Mouse (Mus musculus) hindbrain, embryonic 10.5 days (tissue): ENCODE measurements at regions not wholly inside any gene's neighbourhood (a gene's known extent, or its start where the extent isn't known, plus 50 kb on each side); places are given as distances from the start of the nearest gene placed in this dataset.

Source experiments
- DNase-seq: peaks from one replicate; pipeline ENCODE4 v3.0.0-alpha.2; 2017; ENCODE audit warnings: low spot score
- H3K27ac ChIP-seq: fragments of 300-500 bp; sonication (generic); 2 replicates; pipeline ENCODE4 v1.5.1; 2016; ENCODE audit warnings: mild to moderate bottlenecking, moderate library complexity
- H3K27me3 ChIP-seq: fragments of 300-500 bp; sonication (generic); 2 replicates; pipeline ENCODE4 v1.6.1; 2016; ENCODE audit warnings: mild to moderate bottlenecking; ENCODE audit not compliant: poor library complexity, insufficient read depth, severe bottlenecking
- H3K36me3 ChIP-seq: fragments of 300-500 bp; sonication (generic); 2 replicates; pipeline ENCODE4 v1.6.1; 2016; ENCODE audit warnings: mild to moderate bottlenecking, moderate library complexity
- H3K4me1 ChIP-seq: fragments of 300-500 bp; sonication (generic); replicated peaks from 2 replicates; pipeline ENCODE4 v1.6.1; 2016; ENCODE audit warnings: mild to moderate bottlenecking
- H3K4me3 ChIP-seq: fragments of 300-500 bp; sonication (generic); 2 replicates; pipeline ENCODE4 v1.5.1; 2016; ENCODE audit warnings: mild to moderate bottlenecking, moderate library complexity
- H3K9me3 ChIP-seq: fragments of 300-500 bp; sonication (generic); 2 replicates; pipeline ENCODE4 v1.6.1; 2016; ENCODE audit warnings: mild to moderate bottlenecking, moderate library complexity
- WGBS: fragments of 180-500 bp; shearing (Covaris S2); methylation state at CpG from one replicate; pipeline ENCODE4 v1.1.7; 2016; 5-methylcytosine and 5-hydroxymethylcytosine counted together

DNA sequence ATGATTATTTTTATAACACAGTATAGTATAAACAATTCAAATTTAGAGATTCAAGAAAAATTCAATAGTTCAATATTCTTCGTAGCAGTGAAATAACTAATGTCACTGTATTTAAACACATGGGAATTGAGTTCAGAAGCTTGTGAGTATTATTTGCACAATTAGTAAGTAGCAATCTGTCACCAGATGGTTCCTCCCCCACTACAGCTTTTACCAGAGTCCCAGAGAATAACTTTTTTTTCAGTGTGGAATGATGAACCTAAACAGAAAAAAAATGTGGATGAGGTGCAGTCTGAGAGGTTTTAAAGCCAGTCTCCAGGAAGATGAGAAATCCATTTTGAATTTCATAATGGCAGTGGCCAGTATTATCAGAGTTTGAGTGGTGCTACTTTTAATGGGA lies 414.9 kb upstream of the C9orf72 start:
- Histone ChIP-seq H3K9me3 (no peaks in the 10 kb centered on the region), H3K4me3 (no peak overlapping the region), H3K27ac (no peak overlapping the region), H3K27me3 (no peaks in the 10 kb centered on the region), H3K4me1 (no peaks in the 10 kb centered on the region), H3K36me3 (no peaks in the 10 kb centered on the region)
- 79% methylated on average over 1 of the region's 1 CpGs for WGBS
- DNase-seq, result no peak

DNA sequence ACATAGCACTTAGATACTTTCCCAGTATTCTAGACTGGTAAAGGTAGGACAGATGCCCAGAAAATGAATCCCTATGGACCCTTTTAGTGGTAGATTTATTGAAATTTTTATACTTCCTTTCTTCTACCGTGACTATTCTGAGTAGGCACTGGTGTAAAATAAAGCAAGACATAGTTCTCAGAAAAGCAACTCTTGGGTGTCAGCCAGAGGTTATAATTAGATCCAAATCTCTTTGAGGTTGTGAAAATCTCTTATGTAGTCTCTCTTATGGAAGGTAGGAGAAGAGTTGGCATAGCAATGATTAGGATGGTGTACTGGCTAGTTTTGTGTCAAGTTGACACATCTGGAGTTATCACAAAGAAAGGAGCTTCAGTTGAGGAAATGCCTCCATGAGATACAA lies 380.2 kb upstream of the C9orf72 start:
- H3K4me3 ChIP-seq, result no peak overlapping the region
- 82% methylated on average over 1 of the region's 1 CpGs for WGBS

DNA sequence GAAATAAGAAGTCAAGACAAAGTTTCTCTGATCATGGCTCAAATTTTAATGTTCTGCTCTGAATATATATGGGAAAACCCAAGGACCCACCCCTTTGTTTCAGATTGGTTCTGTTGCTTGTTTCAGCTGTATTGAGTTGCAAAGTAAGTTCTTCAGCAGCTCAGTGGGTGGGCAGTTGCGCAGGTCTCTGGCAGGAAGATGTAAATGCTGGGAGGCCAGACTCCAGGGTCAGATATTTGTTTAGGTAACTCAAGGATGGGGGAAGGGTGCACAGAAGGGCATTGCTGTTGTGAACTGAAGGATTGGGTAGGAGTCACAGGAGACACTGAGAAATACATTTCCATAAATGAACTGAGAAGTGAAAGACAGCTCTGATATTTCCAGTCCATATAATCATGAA lies 352.1 kb upstream of the C9orf72 start:
- Histone ChIP-seq H3K4me3 (no peak overlapping the region), H3K4me1 (no peaks in the 10 kb centered on the region), H3K36me3 (no peaks in the 10 kb centered on the region), H3K27ac (no peak overlapping the region), H3K27me3 (no peaks in the 10 kb centered on the region), H3K9me3 (peaks cover 13% of the 10 kb centered on the region; the same call in 1 of the 2 replicates)
- DNase-seq, result no peak
- 65% methylated on average over 1 of the region's 1 CpGs for WGBS

More for the DNA sequence above, 380.2 kb upstream of the C9orf72 start:
- Histone ChIP-seq H3K27me3 (no peaks in the 10 kb centered on the region), H3K9me3 (no peaks in the 10 kb centered on the region), H3K36me3 (no peaks in the 10 kb centered on the region), H3K27ac (no peak overlapping the region), H3K4me1 (no peaks in the 10 kb centered on the region)
- DNase-seq, result no peak

DNA sequence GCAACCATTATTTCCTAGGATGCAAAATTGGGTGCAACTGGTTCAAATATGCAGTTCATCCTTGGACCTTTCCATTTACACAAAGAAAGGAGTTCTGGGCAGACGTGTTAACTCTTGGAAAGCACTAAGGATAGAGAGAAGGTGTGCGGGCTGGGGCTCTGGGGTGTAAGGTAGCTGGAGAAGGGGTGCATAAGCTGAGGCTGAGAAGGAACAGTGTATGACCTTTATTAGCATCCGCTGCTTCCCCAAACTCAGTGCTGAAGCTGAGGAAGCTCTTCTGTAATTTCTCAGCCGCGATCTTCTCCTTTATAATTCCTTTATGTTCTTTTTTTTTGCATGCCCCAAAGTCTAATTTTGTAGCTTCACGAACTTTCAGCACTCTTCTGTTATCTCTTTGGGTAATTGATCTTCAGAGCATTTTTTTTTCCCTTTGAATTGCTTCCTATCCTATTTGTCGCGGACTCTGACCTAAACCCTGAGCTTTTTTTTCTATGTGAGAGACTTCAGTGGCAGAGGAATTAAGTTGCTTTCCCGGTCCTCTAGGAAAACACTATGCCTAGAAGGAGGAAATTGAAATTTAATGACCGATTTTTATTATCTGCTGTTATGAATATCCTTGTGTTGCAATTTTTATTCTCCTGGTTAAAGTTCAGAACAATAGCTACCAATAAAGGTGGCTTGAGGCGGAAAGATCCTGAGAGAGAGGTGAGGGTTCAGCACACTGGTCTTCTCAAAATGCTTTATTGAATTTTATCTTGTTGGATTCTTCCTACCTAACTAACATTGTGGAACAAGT lies 349.4 kb upstream of the C9orf72 start:
- H3K27me3 ChIP-seq, result no peaks in the 10 kb centered on the region
- no peak overlapping the region for H3K27ac ChIP-seq
- H3K4me1 ChIP-seq, result peaks cover 10% of the 10 kb centered on the region; the same call in 1 of the 2 replicates
- H3K4me3 ChIP-seq, result no peak overlapping the region
- H3K9me3 ChIP-seq, result peaks cover 13% of the 10 kb centered on the region; the same call in 1 of the 2 replicates
- DNase-seq, result no peak
- WGBS, result 91% methylated on average over 11 of the region's 11 CpGs
- no peaks in the 10 kb centered on the region for H3K36me3 ChIP-seq

DNA sequence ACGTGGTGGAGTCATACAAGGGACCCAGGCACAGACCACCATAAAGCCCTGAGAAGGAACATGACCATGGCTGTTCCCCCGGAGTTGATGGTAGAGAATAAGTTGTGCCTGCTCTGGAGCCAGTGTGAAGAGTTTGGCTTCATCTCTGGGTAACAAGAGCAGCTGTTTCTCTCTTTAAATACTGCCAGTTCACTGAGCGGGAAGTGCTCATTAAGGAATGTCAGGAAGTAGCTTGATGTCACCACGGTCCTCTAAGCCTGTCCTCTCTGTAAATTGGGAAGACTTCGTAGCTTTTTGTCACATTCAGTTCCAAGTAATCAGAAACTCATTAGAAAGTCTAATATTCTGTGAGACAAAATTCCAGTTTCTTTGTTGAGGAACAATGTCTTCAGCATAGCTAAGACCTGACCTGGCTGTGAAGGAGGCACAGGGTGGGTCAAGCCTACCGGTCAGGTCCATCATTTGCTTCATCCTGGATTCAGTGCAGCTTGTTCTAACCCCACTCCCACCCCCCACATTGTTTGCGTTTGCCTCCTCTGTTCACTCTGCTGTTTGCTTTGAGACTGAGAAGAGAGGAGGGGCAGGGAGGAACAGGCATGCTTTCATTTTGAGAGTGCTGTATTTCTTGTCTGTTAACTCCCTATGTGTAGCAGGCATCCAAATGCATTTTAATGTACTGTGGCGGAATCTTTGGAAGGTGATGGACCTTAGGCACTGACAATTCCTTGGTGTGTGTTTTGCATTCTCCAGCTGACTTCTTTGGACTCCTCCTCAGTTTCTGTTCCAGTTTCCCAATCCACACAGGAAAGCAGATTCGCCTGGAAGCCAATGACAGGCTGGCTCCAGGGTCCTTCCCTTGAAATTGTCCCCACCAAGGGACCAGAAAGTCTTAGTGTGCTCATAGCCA lies 345.8 kb upstream of the C9orf72 start:
- 54% methylated on average over 9 of the region's 9 CpGs for WGBS
- Histone ChIP-seq H3K9me3 (no peaks in the 10 kb centered on the region), H3K4me1 (peaks cover 10% of the 10 kb centered on the region; the same call in 1 of the 2 replicates), H3K4me3 (no peak overlapping the region), H3K27me3 (no peaks in the 10 kb centered on the region), H3K27ac (0 out of 2 replicates have a peak overlapping the region, but pooled peaks have one; percentile 16), H3K36me3 (no peaks in the 10 kb centered on the region)
- no peak for DNase-seq

DNA sequence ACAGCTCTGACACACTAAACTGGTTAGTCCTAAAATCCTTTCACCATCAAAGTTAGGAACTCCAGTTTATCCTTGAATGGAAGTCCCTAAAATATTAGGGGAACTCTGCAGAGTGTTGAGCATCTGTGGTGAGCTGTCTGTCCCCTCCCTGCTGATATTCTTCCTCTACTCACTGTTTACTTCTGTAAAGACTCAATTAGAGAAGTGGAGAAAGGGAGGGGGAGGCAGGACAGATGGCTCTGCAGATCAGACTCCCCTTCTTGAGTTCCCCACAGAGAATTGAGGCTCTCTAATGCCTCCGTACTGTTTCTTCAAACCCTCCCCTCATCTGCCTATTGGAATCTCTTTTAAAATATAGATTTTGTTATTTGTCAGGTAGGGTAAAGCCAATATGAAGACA lies 335.3 kb upstream of the C9orf72 start:
- WGBS, result 54% methylated on average over 1 of the region's 1 CpGs
- DNase-seq, result no peak
- Histone ChIP-seq H3K27ac (no peak overlapping the region), H3K4me1 (no peaks in the 10 kb centered on the region), H3K27me3 (no peaks in the 10 kb centered on the region), H3K9me3 (no peaks in the 10 kb centered on the region), H3K4me3 (no peak overlapping the region), H3K36me3 (no peaks in the 10 kb centered on the region)

DNA sequence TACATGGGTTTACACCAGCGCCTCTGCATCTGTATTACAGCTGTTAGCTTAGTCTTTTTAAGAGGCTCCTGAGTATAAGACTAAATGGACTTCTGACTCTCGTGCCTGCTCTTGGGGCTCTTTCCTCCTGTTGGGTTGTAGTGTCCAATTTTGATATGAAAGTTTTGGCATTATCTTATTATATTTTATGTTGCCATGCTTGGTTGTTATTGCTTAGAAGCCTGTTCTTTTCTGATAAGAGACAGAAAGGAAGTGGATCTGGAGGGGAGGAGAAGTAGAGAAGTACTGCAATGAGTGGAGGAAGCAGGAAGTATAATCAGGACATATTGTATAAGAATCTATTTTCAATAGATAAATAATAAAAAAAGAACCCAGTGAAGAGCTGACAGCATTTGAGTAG lies 334.0 kb upstream of the C9orf72 start:
- no peak for DNase-seq
- 91% methylated on average over 2 of the region's 2 CpGs for WGBS

DNA sequence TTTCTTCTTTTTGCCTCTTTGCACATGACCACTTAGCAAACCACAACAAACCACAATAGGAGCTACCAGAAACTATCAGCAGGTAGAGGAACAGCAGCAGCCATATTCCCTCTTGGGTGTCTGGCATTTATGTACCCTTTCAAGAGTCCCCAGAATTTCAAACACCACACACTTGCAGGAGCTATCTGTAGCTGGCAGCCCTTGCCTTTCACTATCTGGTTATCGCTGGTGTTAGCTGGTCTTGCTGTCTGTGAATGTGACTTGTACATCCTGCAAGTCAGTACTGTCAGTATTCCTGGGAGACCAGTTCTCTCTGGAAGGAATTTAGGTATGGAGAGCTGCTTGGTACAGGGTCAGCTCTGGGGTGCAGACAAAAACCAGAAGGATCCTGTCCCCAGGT lies 327.3 kb upstream of the C9orf72 start:
- H3K36me3 ChIP-seq, result no peaks in the 10 kb centered on the region
- H3K4me1 ChIP-seq, result no peaks in the 10 kb centered on the region
- DNase-seq, result no peak
- H3K27me3 ChIP-seq, result no peaks in the 10 kb centered on the region
- no peak overlapping the region for H3K27ac ChIP-seq
- 98% methylated on average over 1 of the region's 1 CpGs for WGBS
- no peaks in the 10 kb centered on the region for H3K9me3 ChIP-seq
- no peak overlapping the region for H3K4me3 ChIP-seq

More for the DNA sequence above, 334.0 kb upstream of the C9orf72 start:
- Histone ChIP-seq H3K4me1 (no peaks in the 10 kb centered on the region), H3K27me3 (no peaks in the 10 kb centered on the region), H3K4me3 (no peak overlapping the region), H3K36me3 (no peaks in the 10 kb centered on the region), H3K9me3 (no peaks in the 10 kb centered on the region), H3K27ac (no peak overlapping the region)

DNA sequence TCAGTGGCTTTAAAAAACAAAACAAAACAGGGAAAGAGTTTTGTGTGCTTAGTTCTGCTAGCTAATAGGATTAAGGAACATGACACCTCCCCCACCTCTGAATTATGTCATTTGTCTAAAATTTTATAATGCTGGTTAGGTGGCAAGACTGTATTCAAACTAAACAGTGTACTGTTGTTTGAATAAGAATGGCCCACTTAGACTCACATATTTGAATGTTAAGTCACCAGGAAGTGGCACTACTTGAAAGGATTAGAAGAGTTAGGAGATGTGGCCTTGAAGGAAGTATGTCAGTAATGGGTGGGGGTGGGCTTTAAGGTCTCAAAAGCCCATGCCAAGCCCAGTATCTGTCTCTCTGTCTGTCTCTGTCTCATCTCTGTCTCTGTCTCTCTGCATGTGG lies 326.0 kb upstream of the C9orf72 start:
- Histone ChIP-seq H3K4me1 (no peaks in the 10 kb centered on the region), H3K9me3 (no peaks in the 10 kb centered on the region), H3K27me3 (no peaks in the 10 kb centered on the region), H3K27ac (no peak overlapping the region), H3K4me3 (no peak overlapping the region), H3K36me3 (no peaks in the 10 kb centered on the region)
- DNase-seq, result no peak

DNA sequence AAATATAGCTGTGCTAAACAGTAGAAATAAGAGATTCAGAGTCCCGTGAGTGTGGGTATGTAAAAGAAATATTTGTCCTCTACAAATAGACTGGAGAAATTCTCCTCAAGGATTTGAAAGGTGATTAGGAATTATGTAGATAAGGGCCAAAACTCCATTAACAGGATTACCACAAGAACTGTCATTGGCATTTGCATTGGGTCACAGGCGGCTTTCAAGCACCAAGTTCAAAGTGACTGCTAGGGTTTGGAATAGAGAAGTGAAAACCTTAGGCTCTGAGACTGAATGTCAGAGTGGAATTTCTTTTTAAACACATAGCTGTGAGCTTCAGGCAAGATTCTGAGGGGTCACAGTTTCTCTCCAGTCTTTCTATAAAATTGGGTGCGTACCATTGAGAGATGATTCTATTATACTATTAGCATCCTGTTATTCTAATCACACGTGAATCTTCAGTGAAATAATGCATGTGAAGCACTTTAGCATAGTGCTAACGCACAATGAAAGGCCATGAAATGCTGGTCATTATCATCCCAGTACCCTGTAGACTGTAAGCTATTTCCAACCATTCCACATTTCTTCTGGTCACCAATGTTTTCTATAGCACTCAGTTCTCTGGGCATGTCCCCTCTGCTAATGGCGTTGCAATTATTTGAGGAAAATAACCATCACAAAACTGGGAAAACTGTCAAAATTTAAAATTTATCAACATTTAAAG lies 308.7 kb upstream of the C9orf72 start:
- Histone ChIP-seq H3K9me3 (no peaks in the 10 kb centered on the region), H3K36me3 (no peaks in the 10 kb centered on the region), H3K4me1 (0 out of 2 replicates have a peak, but pooled peaks cover 2% of the 10 kb centered on the region), H3K27me3 (no peaks in the 10 kb centered on the region), H3K27ac (no peak overlapping the region), H3K4me3 (no peak overlapping the region)
- no peak for DNase-seq
- WGBS, result 52% methylated on average over 6 of the region's 6 CpGs

DNA sequence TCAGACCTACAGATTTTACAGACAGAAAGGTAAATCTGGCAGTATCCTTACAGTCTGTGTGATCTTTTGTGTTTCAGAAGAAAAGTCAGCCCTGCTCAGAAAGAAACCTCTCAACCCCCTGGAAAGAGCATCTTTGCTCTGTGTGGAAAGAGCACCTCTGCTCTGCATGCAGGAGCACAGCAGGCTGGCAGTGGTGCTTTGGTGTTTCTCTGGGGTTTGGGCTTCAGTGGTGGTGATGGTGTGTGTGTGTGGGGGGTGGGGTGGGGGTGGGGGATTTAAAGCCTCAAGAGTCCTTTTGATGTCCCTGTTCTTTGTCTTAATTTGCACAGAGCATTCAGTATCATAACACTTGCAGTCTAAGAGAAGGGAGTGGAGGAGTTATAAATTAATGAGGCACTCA lies 308.2 kb upstream of the C9orf72 start:
- H3K36me3 ChIP-seq, result no peaks in the 10 kb centered on the region
- H3K27me3 ChIP-seq, result no peaks in the 10 kb centered on the region
- DNase-seq, result no peak
- H3K4me3 ChIP-seq, result no peak overlapping the region
- H3K4me1 ChIP-seq, result 0 out of 2 replicates have a peak, but pooled peaks cover 2% of the 10 kb centered on the region
- H3K27ac ChIP-seq, result no peak overlapping the region
- H3K9me3 ChIP-seq, result no peaks in the 10 kb centered on the region
